Mouse (Mus musculus) forebrain, embryonic 11.5 days (tissue): Measurements from ENCODE around the gene Dctn2. TPM values are rescaled to one million over a fixed set of nuclear protein-coding genes. Genes with fewer than 3 reads are reported as not detected.

Experiments used
- ATAC-seq: fragments of 200-750 bp; cut with Nextera tagmentation; replicated peaks from 2 replicates; pipeline ENCODE4 v1.8.0; 2017; ENCODE audit warnings: moderate TSS enrichment; ENCODE audit not compliant: low FRiP score
- DNase-seq: peaks from one replicate; pipeline ENCODE4 v3.0.0-alpha.2; 2017; ENCODE audit warnings: low spot score
- H3K27ac ChIP-seq: fragments of 300-500 bp; sonication (generic); 2 replicates; pipeline ENCODE4 v1.5.1; 2014; ENCODE audit warnings: low read depth, low read length
- H3K27me3 ChIP-seq: fragments of 300-500 bp; sonication (generic); 2 replicates; pipeline ENCODE4 v1.6.1; 2014; ENCODE audit warnings: mild to moderate bottlenecking, low read length, mixed read lengths; ENCODE audit not compliant: control insufficient read depth, insufficient read depth
- H3K36me3 ChIP-seq: fragments of 300-500 bp; sonication (generic); 2 replicates; pipeline ENCODE4 v1.6.1; 2014; ENCODE audit warnings: mild to moderate bottlenecking, low read length, moderate library complexity, mixed read lengths; ENCODE audit not compliant: control insufficient read depth, insufficient read depth
- H3K4me1 ChIP-seq: fragments of 300-500 bp; sonication (generic); replicated peaks from 2 replicates; pipeline ENCODE4 v1.6.1; 2014; ENCODE audit warnings: low read length, mixed read lengths; ENCODE audit not compliant: control insufficient read depth, insufficient read depth
- H3K4me2 ChIP-seq: fragments of 300-500 bp; sonication (generic); 2 replicates; pipeline ENCODE4 v1.6.1; 2014; ENCODE audit warnings: low read depth, mild to moderate bottlenecking, low read length, moderate library complexity, mixed read lengths; ENCODE audit not compliant: severe bottlenecking
- H3K4me3 ChIP-seq: fragments of 300-500 bp; sonication (generic); 2 replicates; pipeline ENCODE4 v1.5.1; 2014; ENCODE audit warnings: low read depth, low read length
- H3K9ac ChIP-seq: fragments of 300-500 bp; sonication (generic); 2 replicates; pipeline ENCODE4 v1.6.1; 2014; ENCODE audit warnings: low read length
- H3K9me3 ChIP-seq: fragments of 300-500 bp; sonication (generic); 2 replicates; pipeline ENCODE4 v1.6.1; 2016; ENCODE audit warnings: low read length, mixed read lengths; ENCODE audit not compliant: control insufficient read depth
- WGBS: fragments of 180-500 bp; shearing (Covaris S2); extraction: QIAGEN DNeasy Blood & Tissue Kit; methylation state at CpG from one replicate; pipeline ENCODE4 v1.1.7; 2014; 5-methylcytosine and 5-hydroxymethylcytosine counted together
- polyA plus RNA-seq: library from polyadenylated mRNA; unstranded; fragments of >200 nt; fragmentation: Nextera tagmentation; extraction: Ambion mirVana; gene quantifications from 2 replicates; pipeline ENCODE4 v1.2.1, GENCODE M21; 2014

Dctn2 gene
- polyA plus RNA-seq, 1 experiment from 2014 or later = 202 TPM

DNA sequence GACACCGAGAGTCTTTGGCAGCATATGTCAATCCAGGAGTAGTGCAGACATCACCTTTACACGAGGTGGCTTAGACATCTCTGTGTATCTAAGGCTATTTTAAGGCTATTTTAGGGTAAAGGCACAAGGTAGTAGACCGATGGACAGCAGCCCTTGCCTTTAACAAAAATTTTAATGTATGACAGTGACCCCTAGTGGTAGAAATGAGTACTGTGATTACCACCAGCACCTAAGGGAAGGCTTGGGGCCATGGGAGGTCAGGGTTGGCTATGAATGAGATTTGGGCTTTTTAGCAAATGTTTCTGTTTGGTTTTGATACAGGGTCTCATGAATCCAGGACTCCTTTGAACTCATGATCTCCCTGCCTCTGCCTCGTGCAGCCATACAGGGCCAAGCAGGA lies 37.3 kb upstream of the Dctn2 start:
- DNase-seq (no peak), ATAC-seq (peak; percentile 79)
- Histone ChIP-seq H3K27me3 (no peaks in the 10 kb centered on the region), H3K9ac (no peak overlapping the region), H3K27ac (no peak overlapping the region), H3K4me2 (no peak overlapping the region), H3K4me3 (no peak overlapping the region), H3K4me1 (no peaks in the 10 kb centered on the region; the same call in 1 of the 2 replicates), H3K36me3 (no peaks in the 10 kb centered on the region), H3K9me3 (no peaks in the 10 kb centered on the region)
- WGBS = 24% methylated on average over 4 of the region's 4 CpGs

DNA sequence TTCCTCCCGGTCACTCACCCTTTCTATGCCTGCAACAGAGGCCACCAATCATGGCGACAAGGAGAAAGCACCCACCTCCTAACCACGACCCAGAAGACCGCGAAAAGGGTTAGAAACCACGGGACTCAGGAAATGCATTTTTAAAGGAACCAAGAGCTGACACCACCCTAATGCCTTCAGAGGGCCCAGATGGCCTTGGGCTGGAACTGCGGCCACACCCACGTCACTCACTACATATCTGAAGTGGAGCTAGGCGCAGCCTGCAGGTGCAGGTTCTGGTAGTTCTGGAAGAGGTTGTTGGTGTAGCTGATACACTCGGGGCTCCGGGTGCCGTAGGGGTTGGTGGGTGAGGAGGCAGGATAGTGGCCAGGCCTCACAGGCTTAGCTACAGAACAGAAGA lies 35.5 kb upstream of the Dctn2 start:
- Histone ChIP-seq H3K27me3 (no peaks in the 10 kb centered on the region), H3K27ac (no peak overlapping the region), H3K4me1 (no peaks in the 10 kb centered on the region; the same call in 1 of the 2 replicates), H3K9ac (no peak overlapping the region), H3K9me3 (no peaks in the 10 kb centered on the region), H3K36me3 (no peaks in the 10 kb centered on the region), H3K4me2 (no peak overlapping the region), H3K4me3 (no peak overlapping the region)
- WGBS = 88% methylated on average over 12 of the region's 12 CpGs
- DNase-seq = no peak
- ATAC-seq = no peak

DNA sequence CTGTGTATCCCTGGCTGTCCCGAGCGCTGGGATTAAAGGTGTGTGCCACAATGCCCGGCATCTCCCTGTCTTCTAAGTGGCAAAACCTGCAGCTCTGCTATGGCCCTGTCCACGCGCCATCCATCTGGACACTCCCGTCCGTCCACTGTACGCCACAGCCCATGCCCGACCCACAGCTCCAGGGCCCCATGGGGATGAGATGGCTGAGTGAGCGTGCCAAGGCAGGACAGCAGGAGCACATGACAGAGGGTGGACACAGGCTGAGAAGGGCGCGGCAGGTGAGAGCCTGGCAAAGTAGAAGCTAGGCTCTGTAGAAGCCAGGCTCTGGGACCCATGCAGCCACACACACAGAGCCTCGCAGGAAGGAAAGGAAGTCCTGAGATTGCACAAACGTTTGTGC lies 34.4 kb upstream of the Dctn2 start:
- 88% methylated on average over 14 of the region's 14 CpGs for WGBS

DNA sequence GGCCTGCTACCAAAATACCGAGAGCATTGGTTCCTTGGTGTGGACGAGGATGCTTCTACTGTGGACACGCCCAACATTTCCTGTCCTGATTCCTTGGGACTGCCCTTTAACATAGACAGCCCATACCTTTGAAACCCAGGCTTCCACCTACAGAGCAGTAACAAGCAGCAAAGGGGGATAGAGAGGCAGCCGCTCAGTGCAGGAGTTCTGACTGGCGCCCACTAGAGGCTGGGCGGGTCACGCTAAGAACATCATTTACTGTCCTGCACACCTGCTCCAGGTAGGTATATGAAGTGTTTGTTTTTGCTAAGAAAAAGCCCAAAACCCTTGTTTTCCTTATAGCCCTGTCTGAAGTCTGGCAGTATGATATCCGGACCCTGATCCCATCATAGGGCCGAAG lies 33.0 kb upstream of the Dctn2 start:
- no peak for ATAC-seq
- 75% methylated on average over 9 of the region's 9 CpGs for WGBS
- no peaks in the 10 kb centered on the region for H3K27me3 ChIP-seq

More for the DNA sequence above, 34.4 kb upstream of the Dctn2 start:
- ATAC-seq (no peak), DNase-seq (no peak)
- Histone ChIP-seq H3K9me3 (no peaks in the 10 kb centered on the region), H3K27ac (no peak overlapping the region), H3K27me3 (no peaks in the 10 kb centered on the region), H3K4me2 (no peak overlapping the region), H3K9ac (no peak overlapping the region), H3K36me3 (no peaks in the 10 kb centered on the region), H3K4me3 (no peak overlapping the region), H3K4me1 (no peaks in the 10 kb centered on the region; the same call in 1 of the 2 replicates)

DNA sequence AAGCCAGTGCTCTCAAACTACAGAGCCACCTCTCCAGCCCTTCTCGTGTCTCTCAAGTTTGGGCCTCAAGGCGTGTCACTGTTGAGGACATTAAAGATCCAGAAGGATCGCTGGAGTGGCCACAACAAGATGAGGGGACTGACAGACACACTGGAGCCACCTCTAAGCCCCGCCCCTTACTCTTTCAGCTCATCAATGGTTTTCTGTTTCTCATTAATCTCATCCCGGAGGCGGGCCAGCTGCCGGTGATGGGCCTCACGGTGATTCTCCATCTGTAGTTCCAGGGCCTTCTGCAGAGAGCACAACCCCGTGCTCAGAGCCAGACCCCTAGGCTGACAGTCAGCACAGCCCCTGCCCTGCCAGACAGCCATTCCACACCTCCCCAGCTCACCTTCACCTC lies 29.6 kb upstream of the Dctn2 start:
- Histone ChIP-seq H3K27ac (no peak overlapping the region), H3K9ac (no peak overlapping the region), H3K9me3 (no peaks in the 10 kb centered on the region), H3K4me2 (no peak overlapping the region), H3K36me3 (no peaks in the 10 kb centered on the region), H3K4me3 (no peak overlapping the region), H3K27me3 (no peaks in the 10 kb centered on the region), H3K4me1 (no peaks in the 10 kb centered on the region; the same call in 1 of the 2 replicates)
- ATAC-seq (no peak), DNase-seq (no peak)
- WGBS = 54% methylated on average over 9 of the region's 9 CpGs

More for the DNA sequence above, 33.0 kb upstream of the Dctn2 start:
- Histone ChIP-seq H3K9ac (no peak overlapping the region), H3K36me3 (no peaks in the 10 kb centered on the region), H3K4me2 (no peak overlapping the region), H3K9me3 (no peaks in the 10 kb centered on the region), H3K4me3 (no peak overlapping the region), H3K27ac (no peak overlapping the region), H3K4me1 (no peaks in the 10 kb centered on the region; the same call in 1 of the 2 replicates)
- no peak for DNase-seq

DNA sequence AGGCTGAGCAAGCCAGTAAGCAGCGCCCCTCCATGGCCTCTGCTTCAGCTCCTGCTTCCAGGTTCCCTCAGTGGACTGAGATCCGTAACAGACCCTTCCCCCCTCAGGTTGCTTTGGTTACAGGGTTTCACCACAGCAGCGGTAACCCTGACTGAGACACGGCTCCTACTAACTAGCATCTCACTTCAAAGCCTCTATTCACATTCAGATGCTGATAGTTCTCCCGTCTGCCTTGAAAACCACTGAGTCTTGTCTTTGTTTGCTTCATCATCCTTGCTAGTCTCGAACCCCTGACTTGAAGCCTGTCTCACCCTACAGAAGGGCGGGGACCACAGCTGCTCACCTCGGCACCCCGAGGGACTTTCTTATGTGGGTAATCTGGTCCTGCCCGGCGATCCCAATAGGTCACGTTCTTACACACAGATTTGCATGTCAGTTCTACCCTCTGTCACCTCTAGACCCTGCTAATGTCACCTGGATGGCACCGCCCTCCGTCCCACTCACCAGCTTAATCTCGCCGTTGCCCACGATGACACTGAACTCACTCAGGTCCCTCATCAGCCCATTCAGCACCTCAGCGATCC lies 27.8 kb upstream of the Dctn2 start:
- no peak for ATAC-seq
- DNase-seq = no peak
- Histone ChIP-seq H3K9me3 (no peaks in the 10 kb centered on the region), H3K4me2 (no peak overlapping the region), H3K27ac (no peak overlapping the region), H3K4me3 (no peak overlapping the region), H3K27me3 (no peaks in the 10 kb centered on the region), H3K4me1 (no peaks in the 10 kb centered on the region; the same call in 1 of the 2 replicates), H3K9ac (no peak overlapping the region), H3K36me3 (no peaks in the 10 kb centered on the region)
- 75% methylated on average over 18 of the region's 18 CpGs for WGBS

DNA sequence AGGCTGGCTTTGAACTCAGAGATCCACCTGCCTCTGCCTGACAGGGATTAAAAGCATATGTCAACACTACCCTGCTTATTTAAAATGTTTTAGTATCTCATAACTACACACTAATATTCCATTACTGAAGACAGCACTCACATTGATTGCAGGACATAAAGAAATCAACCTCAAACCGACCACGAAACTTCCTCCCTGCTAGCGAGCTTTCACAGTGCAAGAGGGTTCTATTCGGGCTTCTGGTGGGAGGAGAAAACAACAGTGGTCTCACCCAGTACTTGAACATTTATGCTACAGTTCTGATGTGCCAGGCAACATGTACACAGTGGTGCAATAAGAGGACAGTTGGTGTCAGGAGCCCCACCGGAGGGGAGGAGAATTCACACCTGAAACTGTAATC lies 15.4 kb upstream of the Dctn2 start:
- Histone ChIP-seq H3K4me3 (no peak overlapping the region), H3K9me3 (no peaks in the 10 kb centered on the region), H3K27me3 (no peaks in the 10 kb centered on the region), H3K4me2 (no peak overlapping the region), H3K4me1 (no peaks in the 10 kb centered on the region), H3K9ac (no peak overlapping the region), H3K27ac (no peak overlapping the region), H3K36me3 (no peaks in the 10 kb centered on the region)
- no peak for ATAC-seq
- DNase-seq = no peak
- 89% methylated on average over 5 of the region's 5 CpGs for WGBS

DNA sequence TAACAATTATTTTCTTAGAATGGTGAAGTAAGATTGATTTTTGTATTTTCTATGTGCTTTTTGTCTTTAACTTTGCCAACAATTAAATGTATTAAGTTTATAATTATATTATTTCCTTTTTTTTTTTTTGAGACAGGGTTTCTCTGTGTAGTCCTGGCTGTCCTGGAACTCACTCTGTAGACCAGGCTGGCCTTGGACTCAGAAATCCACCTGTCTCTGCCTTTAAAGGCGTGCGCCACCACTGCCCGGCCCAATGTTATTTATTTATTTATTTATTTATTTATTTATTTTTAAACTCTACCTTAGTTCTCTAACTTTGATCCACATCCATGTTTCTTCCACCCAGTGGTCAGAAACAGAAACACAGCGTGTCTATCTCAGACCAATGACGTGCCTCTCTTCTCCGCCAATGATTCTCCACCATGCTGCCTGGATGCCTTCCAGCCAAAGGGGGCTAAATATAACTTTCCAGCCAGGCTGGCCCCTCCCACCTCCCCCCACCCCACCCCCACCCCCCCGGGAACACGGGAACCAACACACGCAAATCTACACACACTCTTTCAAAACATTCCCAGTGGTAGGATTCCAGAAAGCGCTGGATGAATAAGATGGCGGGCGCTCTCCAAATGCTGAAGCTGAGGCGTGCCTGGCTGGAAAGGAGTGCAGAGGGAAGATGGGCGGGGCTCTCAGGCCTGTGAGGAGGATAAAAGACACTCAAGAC lies 10.4 kb upstream of the Dctn2 start:
- Histone ChIP-seq H3K27me3 (no peaks in the 10 kb centered on the region), H3K4me1 (0 out of 2 replicates have a peak, but pooled peaks cover under 1% of the 10 kb centered on the region), H3K36me3 (no peaks in the 10 kb centered on the region), H3K9ac (no peak overlapping the region), H3K4me2 (peak overlapping the region; percentile 32; the same call in 1 of the 2 replicates), H3K27ac (no peak overlapping the region), H3K4me3 (0 out of 2 replicates have a peak overlapping the region, but pooled peaks have one; percentile 9), H3K9me3 (no peaks in the 10 kb centered on the region)
- DNase-seq = peak; percentile 81
- WGBS = 22% methylated on average over 14 of the region's 14 CpGs
- peak; percentile 72 for ATAC-seq
